Mouse (Mus musculus): ENCODE measurements around the gene Zfp423.
A peak's percentile ranks its signal among the peaks of the same experiment; 100 is the strongest.

The Zfp423 gene

GRCm38 (mm10) chr8:87835411-87835821, 124.0 kb downstream of the Zfp423 start:
- no peak for DNase-seq (ENCODE audit: low spot score)

GRCm38 (mm10) chr8:87834656-87835055, 124.7 kb downstream of the Zfp423 start:
- DNase-seq (ENCODE audit: low spot score), result no peak

- no peak for DNase-seq (ENCODE audit: low spot score)
Observed at GRCm38 (mm10) chr8:87833841-87834620, 125.4 kb downstream of the Zfp423 start.

GRCm38 (mm10) chr8:87833339-87833738, 126.1 kb downstream of the Zfp423 start:
- DNase-seq (ENCODE audit: low spot score), result no peak

GRCm38 (mm10) chr8:87832381-87833325, 126.7 kb downstream of the Zfp423 start:
- DNase-seq (ENCODE audit: low spot score), result no peak

- no peak for DNase-seq (ENCODE audit: low spot score)
Observed at GRCm38 (mm10) chr8:87831567-87831966, 127.8 kb downstream of the Zfp423 start.

GRCm38 (mm10) chr8:87831116-87831515, 128.3 kb downstream of the Zfp423 start:
- DNase-seq (ENCODE audit: low spot score), result no peak

GRCm38 (mm10) chr8:87830200-87830599, 129.2 kb downstream of the Zfp423 start:
- DNase-seq (ENCODE audit: low spot score), result peak; percentile 51

- no peak for DNase-seq (ENCODE audit: low spot score)
Observed at GRCm38 (mm10) chr8:87826013-87826660, 133.3 kb downstream of the Zfp423 start.

- DNase-seq (ENCODE audit: low spot score), result no peak
Observed at GRCm38 (mm10) chr8:87823172-87823571, 136.2 kb downstream of the Zfp423 start.

GRCm38 (mm10) chr8:87822690-87823089, 136.7 kb downstream of the Zfp423 start:
- no peak for DNase-seq (ENCODE audit: low spot score)

- DNase-seq (ENCODE audit: low spot score), result no peak
Observed at GRCm38 (mm10) chr8:87822175-87822574, 137.2 kb downstream of the Zfp423 start.

GRCm38 (mm10) chr8:87821655-87822054, 137.7 kb downstream of the Zfp423 start:
- no peak for DNase-seq (ENCODE audit: low spot score)

GRCm38 (mm10) chr8:87819263-87819662, 140.1 kb downstream of the Zfp423 start:
- no peak for DNase-seq (ENCODE audit: low spot score)

GRCm38 (mm10) chr8:87818506-87818905, 140.9 kb downstream of the Zfp423 start:
- DNase-seq (ENCODE audit: low spot score), result no peak

- DNase-seq (ENCODE audit: low spot score), result no peak
Observed at GRCm38 (mm10) chr8:87816141-87816540, 143.3 kb downstream of the Zfp423 start.

GRCm38 (mm10) chr8:87812661-87813060, 146.7 kb downstream of the Zfp423 start:
- DNase-seq (ENCODE audit: low spot score), result no peak

GRCm38 (mm10) chr8:87812069-87812449, 147.3 kb downstream of the Zfp423 start:
- DNase-seq (ENCODE audit: low spot score), result peak; percentile 30

- peak; percentile 67 for DNase-seq (ENCODE audit: low spot score)
Observed at GRCm38 (mm10) chr8:87811399-87812068, 147.9 kb downstream of the Zfp423 start.

- no peak for DNase-seq (ENCODE audit: low spot score)
Observed at GRCm38 (mm10) chr8:87810771-87811170, 148.6 kb downstream of the Zfp423 start.

GRCm38 (mm10) chr8:87804327-87804900, 155.0 kb downstream of the Zfp423 start:
- peak; percentile 56 for DNase-seq (ENCODE audit: low spot score)

All from urinary bladder, postnatal 14 days (tissue).